Mouse (Mus musculus) hindbrain, postnatal 0 days (tissue): ENCODE measurements at regions not wholly inside any gene's neighbourhood (a gene's known extent, or its start where the extent isn't known, plus 50 kb on each side); places are given as distances from the start of the nearest gene placed in this dataset.

Source experiments
- ATAC-seq: fragments of 200-750 bp; cut with Nextera tagmentation; 2 replicates; pipeline ENCODE4 v1.8.0; 2017; ENCODE audit warnings: mild to moderate bottlenecking, moderate TSS enrichment, moderate library complexity
- DNase-seq: peaks from one replicate; pipeline ENCODE4 v3.0.0-alpha.2; 2015; ENCODE audit warnings: low spot score
- H3K27ac ChIP-seq: fragments of 300-500 bp; sonication (generic); 2 replicates; pipeline ENCODE4 v1.5.1; 2014; ENCODE audit warnings: mild to moderate bottlenecking
- H3K27me3 ChIP-seq: fragments of 300-500 bp; sonication (generic); 2 replicates; pipeline ENCODE4 v1.6.1; 2014; ENCODE audit warnings: low read length, mixed read lengths; ENCODE audit not compliant: insufficient read depth
- H3K36me3 ChIP-seq: fragments of 300-500 bp; sonication (generic); 2 replicates; pipeline ENCODE4 v1.6.1; 2014; ENCODE audit warnings: low read length, mixed read lengths; ENCODE audit not compliant: insufficient read depth
- H3K4me1 ChIP-seq: fragments of 300-500 bp; sonication (generic); 2 replicates; pipeline ENCODE4 v1.6.1; 2014; ENCODE audit warnings: antibody characterized with exemption, low read length, mixed read lengths; ENCODE audit not compliant: insufficient read depth
- H3K4me2 ChIP-seq: fragments of 300-500 bp; sonication (generic); 2 replicates; pipeline ENCODE4 v1.6.1; 2014; ENCODE audit warnings: low read depth, mild to moderate bottlenecking, low read length, moderate library complexity, mixed read lengths
- H3K4me3 ChIP-seq: fragments of 300-500 bp; sonication (generic); 2 replicates; pipeline ENCODE4 v1.5.1; 2014; ENCODE audit warnings: low read length
- H3K9ac ChIP-seq: fragments of 300-500 bp; sonication (generic); replicated peaks from 2 replicates; pipeline ENCODE4 v1.6.1; 2014; ENCODE audit warnings: mild to moderate bottlenecking, low read length, moderate library complexity, mixed read lengths
- H3K9me3 ChIP-seq: fragments of 300-500 bp; sonication (generic); 2 replicates; pipeline ENCODE4 v1.6.1; 2016; ENCODE audit warnings: low read length, mixed read lengths
- CTCF ChIP-seq: IDR thresholded peaks from 2 replicates; pipeline ENCODE4 v1.5.1; 2016; ENCODE audit warnings: antibody characterized with exemption, control low read depth, low read depth
- WGBS: fragments of 180-500 bp; shearing (Covaris S2); extraction: QIAGEN DNeasy Blood & Tissue Kit; methylation state at CpG from one replicate; pipeline ENCODE4 v1.1.7; 2014; 5-methylcytosine and 5-hydroxymethylcytosine counted together

- Histone ChIP-seq H3K4me3 (no peak overlapping the region), H3K27me3 (no peaks in the 10 kb centered on the region), H3K27ac (no peak overlapping the region), H3K9ac (no peak overlapping the region), H3K9me3 (no peaks in the 10 kb centered on the region), H3K4me1 (no peaks in the 10 kb centered on the region), H3K4me2 (no peak overlapping the region), H3K36me3 (no peaks in the 10 kb centered on the region)
- WGBS, result 85% methylated on average over 3 of the region's 3 CpGs
- DNase-seq, result no peak
- no peak for TF ChIP-seq CTCF
- no peak for ATAC-seq
These were observed 128.6 kb downstream of the Klf5 start for GRCm38 (mm10) chr14:99427049-99427448.

- Histone ChIP-seq H3K9me3 (no peaks in the 10 kb centered on the region), H3K36me3 (no peaks in the 10 kb centered on the region), H3K27me3 (no peaks in the 10 kb centered on the region), H3K4me3 (no peak overlapping the region), H3K27ac (no peak overlapping the region), H3K4me2 (no peak overlapping the region), H3K9ac (no peak overlapping the region), H3K4me1 (no peaks in the 10 kb centered on the region)
- ATAC-seq, result no peak
- 87% methylated on average over 4 of the region's 4 CpGs for WGBS
- no peak for TF ChIP-seq CTCF
- no peak for DNase-seq
These were observed 131.8 kb downstream of the Klf5 start for GRCm38 (mm10) chr14:99430323-99430722.

DNA sequence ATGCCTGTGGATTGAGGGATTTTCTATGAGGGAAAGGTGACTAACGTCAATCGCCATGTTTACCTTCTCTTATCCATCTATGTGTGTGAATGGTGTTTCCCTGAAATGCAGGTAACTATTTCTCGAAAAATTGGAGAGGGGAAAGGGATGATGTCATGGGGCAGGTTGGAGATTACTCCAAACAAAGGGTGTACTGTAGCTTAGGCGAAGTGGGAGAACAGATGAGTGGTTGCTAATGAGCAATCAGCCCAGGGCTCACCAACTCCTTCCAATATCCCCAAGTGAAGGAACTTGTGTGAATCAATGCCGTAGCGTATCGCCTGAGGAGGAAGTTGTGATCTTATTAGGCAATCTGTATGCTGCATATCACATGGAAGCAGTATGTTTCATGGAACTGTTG is 133.2 kb downstream of the Klf5 start:
- no peak overlapping the region for H3K4me2 ChIP-seq
- WGBS, result 93% methylated on average over 7 of the region's 7 CpGs
- H3K4me3 ChIP-seq, result no peak overlapping the region
- H3K4me1 ChIP-seq, result no peaks in the 10 kb centered on the region
- H3K27ac ChIP-seq, result no peak overlapping the region
- DNase-seq, result no peak
- no peaks in the 10 kb centered on the region for H3K9me3 ChIP-seq
- H3K36me3 ChIP-seq, result no peaks in the 10 kb centered on the region
- TF ChIP-seq CTCF, result no peak
- ATAC-seq, result no peak
- H3K27me3 ChIP-seq, result no peaks in the 10 kb centered on the region
- H3K9ac ChIP-seq, result no peak overlapping the region

DNA sequence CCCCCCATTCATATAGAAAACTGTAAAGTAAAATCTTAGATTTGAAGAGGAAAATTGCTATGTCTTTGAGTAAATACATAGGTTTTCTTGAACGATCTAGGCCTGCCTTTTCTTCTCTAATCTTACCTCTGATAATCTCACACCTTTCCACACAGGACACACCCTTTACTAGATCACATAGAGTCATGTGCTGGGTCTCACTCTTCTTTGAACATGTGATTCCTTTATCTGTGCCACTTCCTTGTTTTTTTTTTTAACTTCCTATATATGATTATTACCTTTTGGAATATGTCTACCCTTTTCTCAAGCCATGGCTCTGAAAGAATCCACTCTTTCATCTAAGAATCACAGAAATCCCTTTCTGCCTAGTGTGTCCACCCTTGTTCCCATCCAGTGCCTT is 136.2 kb downstream of the Klf5 start:
- Histone ChIP-seq H3K9me3 (no peaks in the 10 kb centered on the region), H3K36me3 (no peaks in the 10 kb centered on the region), H3K27ac (no peak overlapping the region), H3K4me3 (no peak overlapping the region), H3K27me3 (no peaks in the 10 kb centered on the region), H3K4me2 (no peak overlapping the region), H3K9ac (no peak overlapping the region), H3K4me1 (no peaks in the 10 kb centered on the region)
- no peak for ATAC-seq
- TF ChIP-seq CTCF, result no peak
- DNase-seq, result no peak
- WGBS, result 95% methylated on average over 1 of the region's 1 CpGs

GRCm38 (mm10) chr14:99435512-99435911 is 137.0 kb downstream of the Klf5 start:
- 84% methylated on average over 3 of the region's 3 CpGs for WGBS
- Histone ChIP-seq H3K27me3 (no peaks in the 10 kb centered on the region), H3K4me3 (no peak overlapping the region), H3K36me3 (no peaks in the 10 kb centered on the region), H3K4me1 (no peaks in the 10 kb centered on the region), H3K9ac (no peak overlapping the region), H3K9me3 (no peaks in the 10 kb centered on the region), H3K4me2 (no peak overlapping the region), H3K27ac (no peak overlapping the region)
- DNase-seq (no peak), ATAC-seq (no peak)
- no peak for TF ChIP-seq CTCF

DNA sequence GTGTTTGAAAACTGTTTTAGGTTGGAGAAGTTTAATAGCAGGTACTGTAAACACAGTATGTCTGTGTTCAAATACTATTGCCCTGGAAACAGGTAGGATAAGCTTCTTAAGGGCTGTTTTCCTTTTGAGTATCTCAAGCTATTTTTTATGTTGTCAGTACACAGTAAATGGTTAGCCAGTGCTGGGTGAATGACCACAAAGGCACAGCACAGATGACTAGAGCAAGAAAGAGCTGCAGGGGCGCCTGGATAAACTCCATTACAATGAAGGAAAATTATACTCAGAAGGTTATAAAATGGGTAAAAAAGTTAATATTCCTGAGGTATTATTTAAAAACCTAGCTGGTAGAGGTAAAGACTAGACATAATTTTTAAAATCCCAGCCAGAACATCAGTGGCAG is 137.6 kb downstream of the Klf5 start:
- ATAC-seq (no peak), DNase-seq (no peak)
- 77% methylated on average over 1 of the region's 1 CpGs for WGBS
- H3K4me1 ChIP-seq, result no peaks in the 10 kb centered on the region
- H3K4me2 ChIP-seq, result no peak overlapping the region
- H3K36me3 ChIP-seq, result no peaks in the 10 kb centered on the region
- no peak overlapping the region for H3K27ac ChIP-seq
- no peak overlapping the region for H3K9ac ChIP-seq
- H3K27me3 ChIP-seq, result no peaks in the 10 kb centered on the region
- H3K9me3 ChIP-seq, result no peaks in the 10 kb centered on the region
- no peak for TF ChIP-seq CTCF
- no peak overlapping the region for H3K4me3 ChIP-seq

DNA sequence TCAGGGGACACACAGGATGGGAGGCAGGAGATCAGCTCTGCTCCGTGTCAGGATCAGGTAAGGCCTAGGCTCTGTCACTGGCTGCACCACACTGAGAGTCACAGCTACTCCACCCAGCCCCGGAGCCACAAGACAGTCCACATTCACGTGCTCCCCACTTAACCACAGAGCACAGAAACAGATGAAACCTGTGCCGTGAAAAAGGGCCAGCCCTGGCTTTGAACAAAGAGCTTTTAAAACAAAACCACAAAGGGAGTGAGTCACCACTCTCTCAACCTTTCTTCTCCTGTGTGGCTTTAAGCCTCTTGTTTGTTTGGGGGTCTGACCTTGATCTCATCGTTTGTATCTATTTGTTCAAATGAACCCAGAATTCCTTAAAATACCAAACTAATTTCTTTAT is 150.6 kb downstream of the Klf5 start:
- H3K4me1 ChIP-seq, result no peaks in the 10 kb centered on the region
- H3K9ac ChIP-seq, result no peak overlapping the region
- no peaks in the 10 kb centered on the region for H3K9me3 ChIP-seq
- WGBS, result 71% methylated on average over 5 of the region's 5 CpGs
- H3K27ac ChIP-seq, result no peak overlapping the region
- no peak for DNase-seq
- no peaks in the 10 kb centered on the region for H3K36me3 ChIP-seq
- H3K4me2 ChIP-seq, result no peak overlapping the region
- no peak overlapping the region for H3K4me3 ChIP-seq
- ATAC-seq, result no peak
- no peak for TF ChIP-seq CTCF
- H3K27me3 ChIP-seq, result no peaks in the 10 kb centered on the region
